Mouse (Mus musculus) ES-CJ7 (cell line): Measurements from ENCODE around the gene Ecd.
A peak's percentile ranks its signal among the peaks of the same experiment; 100 is the strongest.

Experiments
- DNase-seq: peaks from one replicate; pipeline ENCODE4 v3.0.0; 2011; ENCODE audit warnings: low read depth, low spot score

Ecd gene

DNA sequence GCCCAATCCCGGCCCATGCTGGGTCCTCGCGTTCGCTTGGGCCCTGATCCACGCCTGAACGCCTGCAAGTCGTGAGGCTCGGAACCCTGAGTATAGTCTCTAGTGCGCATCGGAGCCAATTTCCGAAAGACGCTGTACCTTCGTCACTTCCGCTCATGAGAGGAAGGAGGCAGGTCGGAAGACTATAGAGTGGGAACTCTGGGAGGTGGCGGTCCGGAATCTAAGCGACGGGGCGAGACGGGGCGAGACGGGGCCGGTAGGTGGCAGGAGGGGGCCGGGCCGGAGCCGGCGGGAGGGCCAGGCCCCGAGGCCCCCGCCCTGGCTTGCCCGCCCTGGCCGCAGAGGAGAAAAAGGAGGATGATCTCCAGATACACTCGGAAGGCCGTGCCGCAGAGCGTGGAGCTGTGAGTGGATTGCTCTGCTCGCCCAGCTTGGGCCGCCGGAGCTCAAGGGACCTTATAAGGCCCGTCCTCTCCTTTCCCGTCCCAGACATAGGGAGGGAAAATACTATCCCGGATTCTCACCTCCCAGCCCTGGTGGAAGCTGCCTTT lies at the start of gene Ecd, which contains the start of gene Fam149b:
TSS of gene Ecd (minus strand) at position 131 of the 551 bp plus-strand sequence.
TSS of gene Fam149b (plus strand) at position 172 of the 551 bp plus-strand sequence.
- DNase-seq = peak; percentile 98

DNA sequence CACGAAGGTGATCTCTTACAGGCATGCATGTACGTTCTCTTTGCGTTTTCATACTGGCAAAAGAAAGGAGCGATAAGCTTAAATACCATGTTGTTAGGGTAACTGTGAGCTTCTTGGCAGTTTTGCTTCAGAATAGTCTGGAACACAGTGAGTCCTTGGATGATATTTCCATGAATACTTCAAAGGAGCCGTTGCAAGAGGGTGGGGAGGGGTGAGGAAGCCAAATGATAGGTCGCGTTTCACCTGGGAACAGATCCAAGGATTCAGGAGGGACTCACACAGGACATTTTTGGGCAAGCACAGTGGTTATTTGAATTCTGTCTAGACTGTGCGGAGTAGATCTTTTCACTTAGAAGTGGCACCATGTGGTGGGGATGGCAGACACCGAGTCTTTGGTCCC lies 49.3 kb upstream of the Ecd start:
- DNase-seq = no peak

DNA sequence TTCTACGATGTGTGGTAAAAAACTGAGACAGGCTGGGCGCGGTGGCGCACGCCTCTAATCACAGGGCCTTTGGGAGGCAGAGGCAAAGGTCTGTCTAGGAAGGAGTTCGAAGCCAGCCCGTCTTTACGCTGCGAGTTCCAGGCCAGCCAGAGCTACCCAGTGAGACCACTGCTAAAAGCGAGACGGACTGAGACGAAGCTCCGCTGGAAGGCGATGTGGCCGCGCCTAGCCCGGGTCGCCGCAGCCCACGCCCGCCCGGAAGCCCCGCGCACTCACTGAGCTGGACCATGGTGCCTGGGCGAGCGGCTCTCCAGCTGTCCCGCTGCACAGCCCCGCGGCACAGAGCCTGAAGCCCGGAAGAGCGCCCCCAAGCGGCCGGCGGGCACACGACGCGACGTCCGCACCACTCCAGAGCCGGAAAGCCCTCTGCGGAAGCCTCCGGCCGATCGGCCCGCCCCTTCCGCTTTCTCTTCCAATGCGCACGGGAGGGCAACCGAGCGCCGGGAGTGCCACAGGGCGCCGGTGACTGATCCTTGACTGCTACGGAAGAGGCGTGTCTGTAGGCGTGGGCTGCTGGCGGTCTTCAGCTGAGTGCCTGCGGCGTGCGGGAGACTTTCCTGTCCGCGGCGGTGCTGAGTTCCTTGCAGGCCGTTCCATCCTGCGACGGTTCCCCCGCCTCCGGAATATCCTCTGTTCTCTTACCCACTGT lies 45.4 kb upstream of the Ecd start, which contains the start of gene Mrps16:
TSS of gene Mrps16 (minus strand) at position 430 of the 709 bp plus-strand sequence.
- DNase-seq = peak; percentile 95

DNA sequence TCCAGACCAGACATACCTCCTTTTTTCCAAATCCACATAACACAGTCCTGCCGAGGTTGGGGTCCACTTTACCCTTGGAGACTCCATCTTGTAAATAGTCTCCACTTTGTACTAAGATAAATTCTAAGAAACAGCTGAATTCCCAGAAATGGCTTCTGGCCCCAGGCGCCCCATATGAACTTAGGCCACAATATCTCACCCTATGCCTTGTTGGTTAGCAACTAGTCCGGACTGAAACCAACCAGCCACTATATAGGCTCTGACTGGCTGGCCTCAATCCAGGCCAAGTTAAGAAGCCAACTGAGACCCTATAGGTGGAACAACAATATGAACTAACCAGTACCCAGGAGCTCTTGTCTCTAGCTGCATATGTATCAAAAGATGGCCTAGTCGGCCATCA lies 44.4 kb upstream of the Ecd start:
- no peak for DNase-seq

DNA sequence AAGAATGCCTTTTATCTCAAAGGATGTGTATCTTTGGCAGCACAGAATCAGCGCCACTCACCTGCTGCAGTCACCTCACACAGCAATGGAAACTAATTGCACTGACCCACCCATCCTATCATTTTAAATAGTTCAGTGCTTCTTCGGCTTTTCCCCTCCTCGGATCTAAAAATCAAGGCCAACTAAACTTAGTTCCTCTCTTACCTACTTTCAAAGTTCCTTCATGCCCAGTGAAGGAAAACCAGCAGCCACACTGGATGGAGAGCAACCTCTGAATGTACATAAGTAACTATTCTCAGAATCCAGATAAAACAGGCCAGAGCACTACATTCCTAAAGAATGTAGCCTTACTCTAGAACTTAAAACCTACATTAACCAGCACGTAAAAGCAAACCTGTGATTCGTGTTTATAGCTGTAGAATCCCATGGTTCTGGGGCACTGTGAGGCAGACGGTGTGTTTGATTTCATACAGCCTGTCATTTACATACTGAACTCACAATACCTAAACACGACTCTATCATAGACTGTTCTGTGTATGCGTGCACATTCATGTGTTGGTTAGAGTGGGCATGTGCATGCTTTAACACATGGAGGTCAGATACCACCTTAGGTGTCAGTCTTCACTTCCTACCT lies 41.6 kb upstream of the Ecd start:
- DNase-seq = no peak

DNA sequence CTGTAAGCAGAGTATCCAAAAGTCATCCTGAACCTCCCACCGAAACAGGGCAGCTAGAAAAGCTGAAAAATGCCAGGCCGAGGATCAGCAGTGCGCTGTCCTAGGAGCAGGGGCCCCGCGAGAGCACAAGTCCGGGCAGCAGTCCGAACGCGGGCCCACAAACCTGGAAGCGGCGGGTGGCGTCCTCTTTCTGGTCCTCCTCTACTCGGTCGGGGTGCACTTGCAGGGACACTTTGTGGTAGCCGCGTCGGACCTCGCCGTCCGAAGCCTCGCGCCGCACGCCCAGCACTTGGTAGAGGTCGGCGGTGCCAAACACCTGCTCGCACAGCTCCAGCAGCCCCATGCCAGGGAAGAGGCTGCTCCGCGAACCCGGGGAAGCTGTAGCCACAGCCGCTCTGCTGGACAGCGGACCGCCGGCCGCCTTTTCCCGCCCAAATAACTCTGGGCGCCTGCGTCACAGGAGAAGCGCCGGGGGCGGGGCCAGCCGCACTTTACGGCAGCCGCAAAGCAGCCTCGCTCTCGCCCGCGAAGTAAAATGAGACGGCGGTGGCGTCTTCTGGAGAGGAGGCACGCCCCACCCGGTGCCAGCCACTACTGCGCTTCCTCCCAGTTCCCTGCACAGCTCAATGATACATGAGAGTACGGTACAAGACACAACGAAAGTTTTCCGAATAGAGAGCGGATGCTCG lies 40.7 kb upstream of the Ecd start, which contains the start of gene Dnajc9:
TSS of gene Dnajc9 (minus strand) at position 470 of the 689 bp plus-strand sequence.
- DNase-seq = peak; percentile 90

DNA sequence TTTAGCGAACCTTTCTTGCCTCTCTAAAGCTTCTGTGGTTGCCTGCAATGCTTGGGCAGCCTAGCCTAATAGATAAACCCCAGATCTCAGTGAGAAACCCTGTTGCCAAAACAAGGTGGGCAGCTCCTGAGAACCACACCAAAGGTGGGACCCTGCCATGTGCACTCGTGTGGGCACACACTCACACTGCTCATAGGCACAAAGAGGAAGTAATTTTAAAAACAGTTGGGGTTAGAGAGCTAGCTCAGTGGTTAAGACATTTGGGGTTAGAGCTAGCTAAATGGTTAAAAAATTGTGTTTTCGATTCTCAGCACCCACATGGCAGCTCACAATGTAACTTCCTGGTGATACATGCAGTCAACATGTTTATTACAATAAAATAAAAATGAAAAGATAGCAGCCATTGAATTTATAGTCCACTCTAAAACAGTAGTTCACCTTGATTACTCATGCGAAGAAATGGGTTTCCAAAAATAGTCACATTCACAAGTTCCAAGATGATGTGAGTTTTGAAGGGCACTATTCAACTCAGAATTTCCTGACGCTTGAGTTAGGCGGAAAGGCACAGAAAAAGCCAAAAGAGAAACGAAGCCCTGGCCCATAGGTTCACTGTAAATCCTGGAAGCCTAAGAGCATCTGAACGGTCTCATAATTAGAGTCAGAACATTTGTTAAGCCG lies 32.0 kb upstream of the Ecd start:
- no peak for DNase-seq

DNA sequence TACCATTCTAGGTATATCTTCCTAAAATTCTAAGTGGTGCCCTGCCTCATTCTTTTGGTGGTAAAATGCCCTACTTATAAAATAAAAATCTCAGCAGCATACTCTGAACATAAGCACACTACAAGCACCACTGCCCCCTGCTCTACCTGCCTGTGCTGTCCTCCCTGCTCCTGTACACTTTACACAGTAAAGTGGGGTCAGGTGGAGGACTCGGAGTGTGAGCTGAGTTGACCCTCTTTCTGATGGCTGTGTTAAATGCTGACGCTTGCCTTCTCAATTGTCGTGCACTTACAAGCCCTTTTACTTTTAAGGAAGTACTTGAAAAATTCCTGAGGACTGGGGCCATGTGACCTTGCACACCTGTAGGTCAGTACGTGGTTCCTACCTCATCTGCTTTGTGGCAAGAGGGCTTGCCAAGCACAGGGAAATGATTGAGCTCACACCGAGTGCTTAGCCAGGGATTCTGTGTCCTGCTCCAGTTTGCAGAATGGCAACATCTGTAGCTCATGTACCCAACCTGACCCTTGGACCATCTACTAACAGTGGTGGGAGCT lies 31.2 kb upstream of the Ecd start:
- DNase-seq = no peak

DNA sequence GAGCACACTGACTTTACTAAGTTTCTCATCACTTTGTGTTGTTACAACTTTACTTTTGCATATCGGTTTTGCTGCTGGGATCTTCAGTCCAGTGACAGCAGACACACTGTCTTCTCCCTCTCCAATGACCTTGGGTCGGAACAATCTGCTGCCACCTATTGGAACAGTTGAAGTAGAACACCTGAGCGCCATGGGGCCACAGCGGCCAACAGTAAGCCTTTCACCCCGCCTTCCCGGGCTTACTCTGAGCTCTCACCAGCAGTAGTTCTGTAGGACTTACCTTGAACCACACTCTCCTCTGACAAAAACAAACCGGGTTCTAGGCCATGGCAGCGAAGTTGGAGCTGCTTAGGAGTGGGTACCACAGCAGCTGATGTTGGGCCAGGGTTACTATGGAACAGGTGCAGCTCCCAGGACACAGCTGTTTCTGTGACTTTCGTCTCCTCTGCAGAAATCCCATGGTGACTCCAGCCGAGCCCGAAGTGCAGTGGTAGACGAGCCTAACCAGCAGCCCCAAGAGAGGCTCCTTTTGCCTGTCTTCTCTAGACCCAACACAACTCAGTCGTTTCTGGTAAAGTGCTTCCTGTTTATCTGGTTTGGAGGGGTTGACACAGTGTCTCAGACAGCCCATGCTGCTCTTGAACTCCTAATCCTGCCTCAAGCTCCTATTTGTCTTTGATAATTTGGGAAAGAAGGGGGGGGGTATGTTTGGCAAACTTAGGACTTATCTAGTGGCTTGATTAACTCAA lies 30.6 kb upstream of the Ecd start:
- peak; percentile 83 for DNase-seq

DNA sequence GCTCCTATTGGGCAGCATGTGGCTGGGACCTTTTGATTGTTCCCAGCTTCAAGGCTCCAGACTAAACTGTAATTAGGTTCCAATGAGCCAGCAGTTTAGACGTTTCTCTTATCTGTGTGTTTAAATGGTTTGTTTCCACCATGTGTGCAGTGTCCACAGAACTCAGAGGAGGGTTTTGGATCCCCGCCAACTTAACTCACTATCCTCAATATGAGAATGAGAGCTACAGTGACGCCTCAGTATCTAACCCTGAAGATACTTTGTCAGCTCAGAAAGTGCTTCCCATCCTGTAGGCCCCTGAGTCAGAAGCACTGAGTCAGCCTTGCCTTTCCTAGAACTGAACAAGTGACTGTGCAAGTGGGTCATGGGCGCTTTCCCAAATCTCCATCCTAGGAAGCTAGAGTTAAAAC lies 29.2 kb upstream of the Ecd start:
- no peak for DNase-seq

DNA sequence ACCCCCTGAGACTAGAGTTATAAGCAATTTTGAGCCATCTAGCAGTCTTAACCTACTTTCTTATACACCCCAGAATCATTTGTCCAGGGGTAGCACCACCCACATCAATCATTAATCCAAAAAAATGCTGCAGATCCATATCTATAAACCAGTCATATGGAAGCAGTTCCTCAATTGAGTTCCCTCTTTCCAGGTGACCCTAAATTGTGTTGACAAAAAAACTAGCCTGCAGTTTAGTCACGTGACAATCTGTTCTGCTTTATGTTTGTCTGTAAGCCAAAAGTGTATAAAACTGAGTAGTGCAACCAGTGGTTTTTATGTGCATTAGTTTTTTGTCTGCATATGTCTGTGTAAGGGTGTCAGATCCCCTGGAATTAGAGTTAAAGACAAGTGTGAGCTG lies 23.9 kb upstream of the Ecd start:
- no peak for DNase-seq

DNA sequence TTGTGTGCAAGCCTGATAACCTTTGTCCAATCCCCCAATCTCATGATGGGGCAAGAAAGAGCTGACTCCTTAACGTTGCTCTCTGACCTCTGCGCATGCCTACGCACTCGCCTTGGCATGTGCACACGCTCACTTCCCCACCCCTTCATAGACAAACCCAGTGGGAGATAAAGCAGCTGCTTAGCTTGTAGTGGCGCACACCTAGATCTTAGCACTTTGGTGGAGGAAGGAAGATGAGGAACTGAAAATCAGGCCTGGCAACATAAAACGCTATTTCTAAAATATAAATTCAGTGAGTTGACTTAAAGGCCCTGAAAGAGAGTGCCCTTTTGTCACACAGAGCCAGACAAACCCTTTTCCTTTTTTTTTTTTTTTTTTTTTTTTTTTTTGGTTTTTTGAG lies 22.9 kb upstream of the Ecd start:
- no peak for DNase-seq

DNA sequence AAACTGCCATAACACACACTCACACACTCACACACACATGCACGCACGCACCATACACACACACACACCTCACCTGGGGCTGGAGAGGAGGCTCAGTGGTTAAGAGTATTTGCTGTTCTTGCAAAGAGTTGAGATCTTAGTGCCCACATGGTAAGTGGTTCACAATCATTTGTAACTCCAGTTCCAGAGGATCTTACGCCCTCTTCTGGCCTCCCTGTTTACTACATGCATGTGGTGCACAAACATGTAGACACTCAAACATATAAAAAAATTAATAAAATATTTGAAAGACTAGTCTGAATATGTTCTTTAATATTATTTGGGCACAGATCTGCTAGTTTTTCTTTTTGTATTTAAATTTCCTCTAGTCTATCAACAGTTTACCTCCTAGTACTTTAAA lies 20.4 kb upstream of the Ecd start:
- DNase-seq = peak; percentile 40

DNA sequence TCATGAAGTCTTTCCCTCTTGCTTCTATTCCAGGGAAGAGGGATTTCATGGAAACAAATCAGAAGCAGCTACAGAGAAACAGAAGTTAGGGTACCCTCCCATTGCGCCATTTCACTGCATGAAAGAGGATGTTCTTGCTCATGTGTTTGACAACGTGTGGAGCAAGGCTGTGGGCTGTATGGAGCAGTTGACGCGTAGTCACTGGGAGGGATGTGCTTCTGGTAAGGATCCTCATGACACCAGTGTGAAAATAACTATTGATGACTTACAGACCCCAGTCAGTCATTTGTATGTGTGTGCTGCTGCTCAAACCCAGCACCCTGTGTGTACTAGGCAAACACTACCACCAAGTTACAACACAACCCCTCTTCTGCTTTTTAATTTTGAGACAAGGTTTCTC lies 15.3 kb upstream of the Ecd start:
- DNase-seq = no peak

DNA sequence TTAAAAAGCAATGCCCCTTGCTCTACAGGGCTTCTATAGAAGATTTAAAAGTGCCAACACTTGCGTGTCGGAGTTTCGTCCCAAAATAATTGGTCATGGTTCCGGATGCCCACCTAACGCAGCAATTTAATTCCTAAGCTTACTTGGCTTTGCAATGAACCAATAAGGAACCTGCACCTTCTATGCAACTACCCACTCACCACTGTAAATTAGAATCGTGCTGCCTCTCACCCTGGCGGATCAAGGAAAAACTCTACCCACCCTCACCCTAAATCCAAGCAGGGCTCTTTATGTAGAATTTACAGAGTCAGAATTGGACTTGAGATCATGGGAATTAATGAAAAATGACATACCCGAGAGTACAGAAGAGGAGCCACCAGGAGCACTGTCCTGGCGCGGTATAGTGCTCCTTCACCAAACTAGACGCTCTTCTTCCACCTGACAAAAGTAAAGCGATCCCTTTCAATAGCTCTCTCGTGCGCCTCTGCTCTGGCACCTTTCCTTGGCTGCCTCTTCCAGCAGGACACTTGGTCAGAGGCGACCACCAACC lies 405 bp downstream of the Ecd start:
- no peak for DNase-seq

DNA sequence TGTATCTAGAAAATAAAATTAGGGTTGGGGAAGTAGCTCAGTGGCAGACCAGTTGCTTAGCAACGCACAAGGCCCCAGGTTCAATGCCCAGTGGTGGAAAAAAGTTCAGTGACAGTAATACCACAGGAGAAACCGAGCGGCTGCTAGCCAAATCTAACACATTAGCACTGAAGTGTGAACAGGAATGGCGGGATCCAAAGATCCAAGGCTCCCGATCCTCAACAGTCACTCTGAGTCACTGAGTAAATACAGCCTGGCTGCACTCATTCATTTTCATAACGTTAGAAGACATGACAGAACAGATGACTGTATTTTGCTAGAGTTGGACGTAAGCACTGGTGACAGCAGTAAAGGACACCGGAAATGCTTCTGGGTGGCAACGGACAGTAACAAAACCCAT lies 2.0 kb downstream of the Ecd start:
- no peak for DNase-seq

DNA sequence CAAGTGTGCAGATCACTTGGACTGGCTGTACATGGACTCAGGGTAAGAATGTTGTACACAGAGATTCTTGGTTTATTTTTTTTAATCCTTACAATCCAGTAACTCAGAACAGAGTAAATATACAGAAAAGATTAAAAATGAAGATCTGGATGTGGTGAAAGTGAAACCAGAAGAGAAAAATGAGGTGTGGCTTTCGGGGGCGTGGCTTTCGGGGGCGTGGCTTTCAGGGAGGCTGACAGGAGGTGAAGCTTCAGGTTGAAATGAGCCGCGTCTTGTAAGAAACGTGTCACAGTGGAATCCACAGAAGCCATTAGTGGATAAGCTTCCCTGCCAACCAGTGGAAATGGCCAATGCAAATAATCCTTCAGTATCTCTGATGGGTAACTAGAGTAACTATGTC lies 7.1 kb downstream of the Ecd start:
- no peak for DNase-seq

DNA sequence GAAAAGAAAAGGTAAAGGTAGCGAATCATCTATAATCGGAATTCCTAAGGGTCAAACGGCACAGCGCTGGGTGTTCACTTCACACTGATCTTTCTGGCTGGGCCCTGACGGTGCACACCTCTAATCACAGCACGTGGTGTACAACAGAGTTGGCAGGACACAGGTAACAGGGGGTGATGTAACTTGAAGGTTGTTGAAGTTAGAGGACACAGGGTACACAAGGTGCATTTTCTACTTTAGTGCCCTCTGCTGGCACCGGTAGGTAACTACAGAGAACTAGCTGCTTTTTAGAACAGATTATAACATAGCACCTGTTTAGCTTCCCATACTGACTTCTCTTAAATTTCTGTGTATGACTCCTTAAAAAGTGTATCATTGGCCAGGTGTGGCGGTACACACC lies 7.8 kb downstream of the Ecd start:
- peak; percentile 87 for DNase-seq

DNA sequence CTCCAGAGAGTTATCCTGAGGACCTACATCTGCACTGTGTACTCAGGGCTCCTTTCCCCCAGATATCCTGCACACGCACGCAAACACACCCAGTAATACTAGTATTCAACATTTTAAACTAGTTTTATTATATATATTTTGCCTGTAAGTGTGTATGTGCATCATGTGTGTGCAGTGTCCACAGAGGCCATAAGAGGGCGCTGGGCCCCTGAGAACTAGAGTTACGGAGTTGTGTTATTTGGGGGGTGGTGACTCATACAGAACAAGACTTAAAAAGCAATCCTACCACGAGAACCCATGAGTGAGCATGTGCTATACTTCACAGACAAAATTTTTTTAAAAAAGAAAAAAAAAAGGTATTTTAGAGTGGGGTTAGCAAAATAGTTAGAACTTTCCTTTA lies 8.5 kb downstream of the Ecd start:
- DNase-seq = no peak

DNA sequence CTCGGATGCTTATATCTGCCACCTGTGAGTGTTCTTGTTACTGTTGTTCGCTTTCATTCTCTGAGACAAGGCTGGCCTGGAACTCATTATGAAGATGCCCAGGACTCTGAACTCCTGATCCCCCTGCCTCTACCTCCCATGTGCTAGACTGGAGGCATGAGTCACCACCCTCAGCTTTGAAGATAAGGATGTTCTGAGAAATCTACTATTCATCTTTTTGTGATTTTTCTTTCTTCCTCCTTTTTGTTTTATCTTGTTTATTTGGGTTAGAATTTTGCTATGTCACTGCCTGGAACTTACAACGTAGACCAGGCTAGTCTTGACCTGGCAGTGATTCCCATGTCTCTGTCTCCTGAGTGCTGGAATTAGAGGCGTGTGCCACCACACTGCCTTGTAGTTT lies 16.6 kb downstream of the Ecd start:
- no peak for DNase-seq
